Mouse (Mus musculus): ENCODE measurements around the gene Mogs. TPM values are rescaled to one million over a fixed set of nuclear protein-coding genes. Genes with fewer than 3 reads are reported as not detected.

The Mogs gene
- total and polyA plus RNA-seq, 3 experiments = 150 to 209 TPM; not detected in 1

DNA sequence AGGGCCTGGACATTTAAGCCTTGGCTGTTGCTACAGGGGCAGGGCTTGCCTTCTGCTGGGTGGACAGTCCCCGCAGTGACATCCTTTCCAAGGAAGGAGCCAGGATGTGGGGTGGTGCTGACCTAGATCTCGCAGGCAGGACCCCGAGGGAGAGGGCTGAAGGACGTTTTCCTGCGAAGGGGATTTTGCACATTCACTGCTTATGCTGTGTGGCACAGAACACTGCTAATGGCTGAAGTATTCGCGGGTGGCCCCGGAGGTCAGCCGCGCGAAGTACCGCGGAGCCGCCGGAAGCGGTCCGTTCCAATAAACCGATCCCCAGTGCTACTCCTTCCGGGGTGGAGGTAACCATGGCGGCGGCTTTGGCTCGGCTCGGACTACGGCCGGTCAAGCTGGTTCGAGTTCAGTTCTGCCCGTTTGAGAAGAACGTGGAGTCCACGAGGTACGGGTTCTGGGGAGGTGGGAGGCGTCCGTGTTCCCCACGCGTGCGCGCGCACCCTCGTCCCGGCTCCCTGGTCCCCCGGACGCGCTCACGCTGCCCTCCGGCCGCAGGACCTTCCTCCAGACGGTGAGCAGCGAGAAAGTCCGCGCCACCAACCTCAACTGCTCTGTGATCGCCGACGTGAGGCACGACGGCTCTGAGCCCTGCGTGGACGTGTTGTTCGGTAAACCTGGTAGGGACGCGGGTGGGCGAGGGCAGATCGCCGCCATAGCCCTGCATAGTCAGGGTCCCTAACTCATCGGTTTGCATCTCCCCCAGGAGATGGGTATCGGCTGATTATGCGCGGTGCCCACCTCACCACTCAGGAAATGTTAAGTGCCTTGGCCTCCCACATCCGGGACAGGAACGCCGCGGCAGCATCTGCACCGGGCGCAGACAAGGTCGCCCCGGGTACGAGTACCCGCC is 6.3 kb upstream of the Mogs start, which contains the start of gene Mrpl53 (continued):
- TF ChIP-seq SMC3 (IDR thresholded peaks at IDR 0.05; ENCODE audit: low read depth, low read length) (no peak), ZMIZ1 (IDR thresholded peaks at IDR 0.05; ENCODE audit: low read depth, low read length) (no peak), MAZ (IDR thresholded peaks at IDR 0.05; ENCODE audit: low read depth, low read length) (0 out of 2 replicates have a peak, but pooled peaks have one; percentile 51), TAL1 (IDR thresholded peaks at IDR 0.05; ENCODE audit: low read length) (no peak), ZNF384 (IDR thresholded peaks at IDR 0.05; ENCODE audit: low read depth, low read length) (no peak)

DNA sequence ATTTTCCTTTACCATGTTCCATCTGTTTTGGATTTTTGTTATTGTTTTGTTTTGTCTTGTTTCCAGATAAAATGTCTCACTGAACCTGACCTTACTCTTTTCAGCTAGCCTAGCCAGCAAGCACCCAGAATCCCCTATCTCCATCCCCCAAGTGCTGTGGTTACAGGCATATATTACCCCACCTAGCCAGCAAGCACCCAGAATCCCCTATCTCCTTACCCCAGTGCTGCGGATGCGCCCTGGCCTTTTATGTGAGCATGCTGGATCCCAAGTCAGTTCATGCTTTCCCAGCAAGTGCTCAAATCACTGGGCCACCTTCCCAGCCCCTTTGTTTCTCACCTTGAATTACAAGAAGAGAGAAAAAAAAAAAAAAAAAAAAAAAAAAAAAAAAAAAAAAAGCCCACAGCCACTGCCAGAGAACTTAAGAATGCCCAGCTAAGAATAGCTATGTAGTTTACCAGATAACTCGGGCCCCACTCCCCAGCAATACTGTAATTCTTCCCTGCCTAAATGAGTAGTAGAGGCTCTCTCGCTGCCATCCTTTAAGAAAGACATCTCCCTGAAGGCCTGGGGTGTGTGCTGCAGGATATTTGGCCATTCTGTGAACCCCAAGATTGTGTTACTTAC is 3.7 kb upstream of the Mogs start:
- H3K9me3 ChIP-seq (replicated peaks; ENCODE audit: insufficient read depth, low read length) = no peaks in the 10 kb centered on the region
- no peak overlapping the region for H3K9ac ChIP-seq (ENCODE audit: control insufficient read depth, low read depth, low read length, poor library complexity, severe bottlenecking)
- no peak overlapping the region for H3K27ac ChIP-seq (ENCODE audit: control insufficient read depth, low read depth, low read length)
- H3K36me3 ChIP-seq (ENCODE audit: control insufficient read depth in 1 of 2, insufficient read depth in 2 of 2, low read length in 2 of 2) = peaks cover 0 to 11% of the 10 kb centered on the region in 2 experiments; a peak in 3 of 4 replicates
- TF ChIP-seq ZNF384 (IDR thresholded peaks at IDR 0.05; ENCODE audit: low read depth, low read length) = peak; percentile 78
- peak; percentile 20; the same call in 1 of the 2 replicates for TF ChIP-seq TAL1 (IDR thresholded peaks at IDR 0.05; ENCODE audit: low read length)
- TF ChIP-seq USF1 (IDR thresholded peaks at IDR 0.05; ENCODE audit: low read depth, low read length) = no peak
- DNase-seq (ENCODE audit: low read depth, low spot score) = no peak
- no peaks in the 10 kb centered on the region for H3K27me3 ChIP-seq (ENCODE audit: control insufficient read depth in 1 of 2, insufficient read depth in 2 of 2, low read length in 2 of 2)
- H3K4me3 ChIP-seq (ENCODE audit: control insufficient read depth in 1 of 2, insufficient read depth in 1 of 2, low read depth in 2 of 2, low read length in 2 of 2) = no peak overlapping the region
- peaks cover 0 to 3% of the 10 kb centered on the region in 2 experiments; a peak in 3 of 4 replicates for H3K4me1 ChIP-seq (ENCODE audit: control insufficient read depth in 1 of 2, insufficient read depth in 2 of 2, low read length in 2 of 2)
- peaks cover 29% of the 10 kb centered on the region for H3K79me2 ChIP-seq (ENCODE audit: control insufficient read depth, insufficient read depth, low read length, poor library complexity)

DNA sequence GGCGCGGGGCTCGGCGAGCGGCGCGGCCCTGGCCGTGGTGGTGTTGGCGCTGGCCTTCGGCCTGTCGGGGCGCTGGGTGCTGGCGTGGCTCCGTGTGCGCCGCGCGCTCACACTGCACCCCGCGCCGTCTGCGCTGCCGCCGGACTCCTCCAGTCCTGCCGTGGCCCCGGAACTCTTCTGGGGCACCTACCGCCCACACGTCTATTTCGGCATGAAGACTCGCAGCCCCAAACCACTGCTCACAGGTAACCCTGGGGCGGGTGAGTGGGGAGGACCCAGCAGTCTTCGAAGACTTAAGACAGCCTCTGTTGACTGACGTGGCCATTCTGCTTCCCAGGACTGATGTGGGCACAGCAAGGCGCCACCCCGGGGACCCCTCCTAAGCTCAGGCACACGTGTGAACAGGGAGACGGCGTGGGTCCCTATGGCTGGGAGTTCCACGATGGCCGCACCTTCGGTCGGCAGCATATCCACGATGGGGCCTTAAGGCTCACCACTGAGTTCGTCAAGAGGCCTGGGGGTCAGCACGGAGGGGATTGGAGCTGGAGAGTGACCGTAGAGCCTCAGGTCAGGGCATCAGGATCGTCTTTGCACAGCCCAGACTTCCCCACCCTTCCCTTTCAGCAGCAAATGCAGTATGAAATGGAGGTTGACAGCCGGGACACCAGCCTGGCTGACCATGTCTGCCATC is 531 bp downstream of the Mogs start:
- H3K36me3 ChIP-seq (ENCODE audit: control insufficient read depth in 1 of 2, insufficient read depth in 2 of 2, low read length in 2 of 2) = peaks cover 0 to 15% of the 10 kb centered on the region in 2 experiments; a peak in 3 of 4 replicates
- H3K27me3 ChIP-seq (ENCODE audit: control insufficient read depth in 1 of 2, insufficient read depth in 2 of 2, low read length in 2 of 2) = no peaks in the 10 kb centered on the region
- TF ChIP-seq SMC3 (IDR thresholded peaks at IDR 0.05; ENCODE audit: low read depth, low read length) (no peak), MYC (IDR thresholded peaks at IDR 0.05; ENCODE audit: low read depth, low read length) (peak; percentile 63; the same call in 1 of the 2 replicates), RCOR1 (IDR thresholded peaks at IDR 0.05; ENCODE audit: low read depth, low read length) (no peak), NRF1 (IDR thresholded peaks at IDR 0.05; ENCODE audit: insufficient read depth, low read depth, low read length, poor library complexity, severe bottlenecking) (peak; percentile 2; the same call in 1 of the 2 replicates), ZKSCAN1 (IDR thresholded peaks at IDR 0.05; ENCODE audit: low read depth, low read length) (no peak), MXI1 (IDR thresholded peaks at IDR 0.05; ENCODE audit: low read depth, low read length) (peak; percentile 27), ZMIZ1 (IDR thresholded peaks at IDR 0.05; ENCODE audit: low read depth, low read length) (no peak)
- H3K9ac ChIP-seq (ENCODE audit: control insufficient read depth, low read depth, low read length, poor library complexity, severe bottlenecking) = peak overlapping the region; percentile 88
- peak overlapping the region; percentile 4 for H3K27ac ChIP-seq (ENCODE audit: control insufficient read depth, low read depth, low read length)
- peaks cover 0 to 19% of the 10 kb centered on the region in 2 experiments; a peak in 2 of 4 replicates for H3K4me1 ChIP-seq (ENCODE audit: control insufficient read depth in 1 of 2, insufficient read depth in 2 of 2, low read length in 2 of 2)
- peak; percentile 50 for DNase-seq (ENCODE audit: low read depth, low spot score)
- H3K4me3 ChIP-seq (ENCODE audit: control insufficient read depth in 1 of 2, insufficient read depth in 1 of 2, low read depth in 2 of 2, low read length in 2 of 2) = peak overlapping the region; percentile 89 to 94
- peaks cover 34% of the 10 kb centered on the region for H3K79me2 ChIP-seq (ENCODE audit: control insufficient read depth, insufficient read depth, low read length, poor library complexity)
- H3K9me3 ChIP-seq (replicated peaks; ENCODE audit: insufficient read depth, low read length) = no peaks in the 10 kb centered on the region

Measured in MEL (cell line).